Mouse (Mus musculus) CD4-positive, CD25-positive, alpha-beta regulatory T cell, adult 2 months (primary cell): Measurements from ENCODE around the gene Gm20388.
A peak's percentile ranks its signal among the peaks of the same experiment; 100 is the strongest.
"Not testable (repeated sequence)": the region's sequence is repeated elsewhere in the genome, so short reads cannot be mapped to it uniquely, and the experiment has no call there.

ENCODE experiments used
- DNase-seq: peaks from one replicate; pipeline ENCODE4 v3.0.0-alpha.2; 2012; ENCODE audit warnings: low read depth, low spot score

Gene Gm20388

DNA sequence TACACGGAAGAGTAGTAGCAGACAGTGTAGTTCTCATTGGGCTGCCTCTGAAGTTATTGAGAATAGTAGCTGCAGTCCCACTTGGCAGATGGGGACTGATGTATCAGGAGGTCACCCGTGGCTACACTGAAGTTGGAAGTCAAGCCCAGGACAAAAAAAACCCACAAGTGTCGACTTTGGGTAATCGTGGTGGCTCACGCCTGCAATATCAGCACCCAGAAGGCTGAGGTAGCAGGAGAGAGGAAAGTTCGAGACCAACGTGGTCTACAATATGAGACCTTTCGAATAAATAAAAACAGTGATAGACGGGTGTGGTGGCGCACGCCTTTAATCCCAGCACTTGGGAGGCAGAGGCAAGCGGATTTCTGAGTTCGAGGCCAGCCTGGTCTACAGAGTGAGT, 1674.1 kb downstream of the Gm20388 start:
- DNase-seq = no peak

GRCm38 (mm10) chr8:121585159-121585825, 1674.7 kb downstream of the Gm20388 start:
- peak; percentile 100 for DNase-seq

GRCm38 (mm10) chr8:121588750-121589149, 1678.1 kb downstream of the Gm20388 start:
- no peak for DNase-seq

- no peak for DNase-seq
These were observed 1678.6 kb downstream of the Gm20388 start for GRCm38 (mm10) chr8:121589205-121589726.

- DNase-seq = peak; percentile 97
These were observed 1679.8 kb downstream of the Gm20388 start, which contains the start of gene Map1lc3b for GRCm38 (mm10) chr8:121590203-121591177. Map1lc3b (plus strand) TSS chr8:121590361.

DNA sequence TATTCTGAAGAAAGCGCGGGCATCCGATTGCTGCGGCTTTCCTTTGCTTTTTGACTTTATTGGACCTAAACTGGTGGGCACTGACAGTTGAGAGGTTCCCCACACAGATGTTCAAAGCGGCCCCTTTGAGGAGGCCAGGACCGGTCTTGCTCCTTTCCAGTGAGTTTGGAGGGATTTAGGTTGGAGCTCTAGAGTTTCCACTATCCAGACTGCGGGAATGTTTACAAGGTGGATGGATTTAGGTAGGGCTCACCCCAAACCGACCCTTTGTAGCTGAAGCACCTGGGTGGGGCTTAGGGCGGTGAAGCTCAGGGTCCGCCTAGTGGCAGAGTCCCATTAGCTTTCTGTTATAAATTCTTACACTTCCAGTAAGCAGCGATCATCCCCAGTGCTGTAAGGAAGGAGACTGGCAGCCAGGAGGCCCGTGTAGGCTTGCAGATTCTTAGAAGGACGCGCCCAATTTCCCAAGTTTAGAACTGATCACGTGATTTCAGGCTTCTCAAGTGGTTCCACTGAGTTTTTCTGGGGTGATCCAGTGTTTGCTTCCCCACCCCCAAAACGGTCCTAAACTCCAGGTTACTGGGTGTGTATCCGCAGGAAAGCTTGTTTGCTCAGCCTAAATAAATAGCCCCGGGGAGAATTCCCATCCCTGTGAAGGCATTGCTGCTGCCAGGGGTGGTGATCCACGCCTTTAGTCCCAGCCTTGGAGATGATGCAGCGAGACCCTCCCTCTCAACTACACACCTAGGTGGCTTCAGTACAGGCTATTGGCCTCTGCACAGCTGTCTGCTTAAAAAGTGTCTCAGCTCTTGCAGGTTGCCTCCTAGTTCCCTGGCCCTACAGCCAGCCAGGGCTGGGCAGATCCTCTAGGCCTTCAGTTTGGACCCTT, 1680.8 kb downstream of the Gm20388 start:
- DNase-seq = peak; percentile 77

GRCm38 (mm10) chr8:121593293-121593692, 1682.7 kb downstream of the Gm20388 start:
- DNase-seq = no peak

DNA sequence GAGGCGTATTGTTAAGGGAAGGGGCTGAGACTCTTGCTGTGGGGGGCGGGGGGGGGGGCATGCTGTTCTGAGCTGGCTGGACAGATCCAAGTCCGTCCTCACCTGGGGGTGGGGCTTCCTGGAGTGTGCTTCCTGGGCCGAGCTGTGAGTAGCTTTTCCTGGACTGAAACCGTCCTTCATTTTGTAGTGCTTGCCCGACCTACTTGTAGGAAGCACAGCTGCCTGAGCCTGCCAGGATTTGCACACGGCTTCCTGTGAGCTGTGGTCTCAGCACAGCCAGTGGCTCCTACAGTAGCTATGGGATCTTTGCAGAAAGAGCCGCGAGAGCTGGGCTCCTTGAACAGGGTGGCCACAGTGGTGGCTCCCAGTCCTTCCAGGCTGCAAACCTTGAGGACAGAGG, 1683.3 kb downstream of the Gm20388 start:
- no peak for DNase-seq

- not testable (repeated sequence) for DNase-seq
These were observed 1686.9 kb downstream of the Gm20388 start for GRCm38 (mm10) chr8:121597492-121597891.

DNA sequence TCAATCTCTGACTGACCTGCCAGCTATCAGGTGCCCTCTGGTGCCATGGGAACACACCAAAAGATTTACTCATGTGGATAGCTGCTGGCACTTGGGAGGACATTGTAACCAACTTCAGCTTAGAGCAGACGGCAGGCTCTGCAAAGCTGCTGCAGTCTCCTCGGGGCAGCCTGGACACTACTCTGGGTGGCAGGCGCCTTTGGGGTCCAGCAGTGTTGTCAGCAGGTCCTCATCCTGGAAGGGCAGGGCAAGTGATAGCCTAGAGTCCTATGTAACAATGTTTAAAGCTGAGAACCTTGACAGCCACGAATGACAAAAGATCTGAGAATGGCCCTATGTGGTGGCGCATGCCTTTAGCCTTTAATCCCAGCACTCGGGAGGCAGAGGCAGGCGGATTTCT, 1687.5 kb downstream of the Gm20388 start:
- DNase-seq = no peak

DNA sequence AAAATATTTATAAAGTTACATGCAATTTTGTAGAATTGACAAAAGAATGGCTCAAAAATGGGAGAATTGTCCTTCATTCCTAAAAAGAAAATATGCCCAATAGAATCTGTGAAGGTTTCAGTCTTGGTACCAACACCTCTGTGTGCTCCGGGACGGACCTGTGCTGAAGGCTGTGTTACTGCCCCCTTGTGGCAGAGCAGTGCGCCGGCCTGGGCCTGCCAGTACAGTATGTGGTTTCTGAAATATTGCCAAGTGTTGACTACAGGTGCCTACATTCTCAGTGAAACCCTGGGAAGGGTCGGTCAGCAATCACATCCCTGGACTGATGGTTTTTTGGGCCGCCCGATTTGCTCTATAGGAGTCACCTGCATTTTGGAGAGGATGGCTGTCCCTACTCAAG, 1688.3 kb downstream of the Gm20388 start:
- peak; percentile 91 for DNase-seq

DNA sequence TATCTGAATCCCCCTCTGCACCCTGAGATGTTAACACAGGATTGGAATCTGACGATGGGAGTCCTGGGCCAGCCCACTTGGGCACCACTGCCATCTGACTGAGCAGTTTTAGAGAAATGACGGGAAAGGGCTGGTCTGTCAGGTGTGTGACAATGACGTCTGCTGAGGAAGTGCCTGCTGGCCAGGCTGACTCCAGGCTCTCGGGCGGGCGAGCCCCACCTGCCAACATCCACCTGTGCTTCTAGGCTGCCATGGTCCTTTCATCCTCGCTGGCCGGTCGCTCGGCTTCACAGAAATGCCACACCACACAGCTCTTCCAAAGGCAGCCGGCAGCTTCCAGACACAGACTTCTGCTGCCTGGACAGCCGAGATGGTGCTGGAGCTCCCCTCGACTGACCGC, 1689.2 kb downstream of the Gm20388 start:
- DNase-seq = no peak

- no peak for DNase-seq
These were observed 1691.8 kb downstream of the Gm20388 start for GRCm38 (mm10) chr8:121602411-121602810.

- peak; percentile 74 for DNase-seq
These were observed 1692.2 kb downstream of the Gm20388 start for GRCm38 (mm10) chr8:121602860-121603259.

- DNase-seq = no peak
These were observed 1693.2 kb downstream of the Gm20388 start for GRCm38 (mm10) chr8:121603801-121604200.

DNA sequence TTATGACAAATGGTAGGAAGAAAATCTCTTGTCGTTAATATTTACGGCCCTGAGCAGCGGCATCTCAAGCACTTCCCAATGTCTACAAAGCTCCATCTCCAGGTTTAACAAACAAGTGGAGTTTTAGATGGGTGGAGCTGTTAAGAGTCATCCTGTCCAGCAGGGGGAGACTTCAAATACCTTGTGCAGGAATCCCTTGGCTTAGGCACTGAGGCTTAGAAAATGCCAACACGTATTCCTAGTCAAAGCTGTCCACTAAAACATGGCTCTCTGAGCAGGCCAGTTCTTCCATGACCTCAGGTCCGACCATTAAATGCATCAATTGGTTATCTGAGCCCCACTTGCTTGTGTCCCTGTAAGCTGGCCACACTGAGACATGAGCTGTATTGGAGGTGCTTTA, 1697.0 kb downstream of the Gm20388 start:
- peak; percentile 37 for DNase-seq

GRCm38 (mm10) chr8:121609251-121609650, 1698.6 kb downstream of the Gm20388 start:
- DNase-seq = no peak

- DNase-seq = no peak
These were observed 1699.3 kb downstream of the Gm20388 start for GRCm38 (mm10) chr8:121609916-121610315.

GRCm38 (mm10) chr8:121613419-121613818, 1702.8 kb downstream of the Gm20388 start:
- no peak for DNase-seq

DNA sequence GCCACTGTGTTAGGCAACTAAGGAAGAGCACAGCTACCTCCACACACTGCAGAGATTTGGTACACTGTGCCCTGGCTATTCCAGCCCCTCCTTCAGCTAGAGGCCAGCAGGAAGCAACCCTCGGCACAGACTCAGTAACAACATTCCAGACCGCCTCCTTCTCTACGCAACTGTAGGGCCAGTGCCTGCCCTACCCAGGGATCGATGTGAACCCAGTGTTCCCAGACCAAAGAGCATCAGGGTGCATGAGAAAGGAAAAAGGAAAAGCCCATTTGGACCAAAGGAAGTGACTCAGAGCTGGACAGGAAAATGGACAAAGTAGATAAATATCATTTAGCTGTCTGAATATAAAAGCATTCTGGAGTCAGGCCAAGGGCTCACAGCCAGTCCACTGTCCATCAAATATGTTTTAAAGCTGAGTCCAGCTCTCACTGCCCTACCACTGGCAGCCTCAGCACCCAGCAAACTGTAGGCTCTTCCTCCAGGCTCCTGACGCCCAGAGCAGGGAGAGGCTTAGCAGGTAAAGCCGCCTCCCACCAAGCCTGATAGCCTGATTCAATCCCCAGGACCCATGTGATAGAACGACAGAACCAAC, 1708.9 kb downstream of the Gm20388 start:
- DNase-seq = no peak
